Mouse (Mus musculus) hindbrain, postnatal 0 days (tissue): ENCODE results near the gene Sohlh2. TPM values are rescaled to one million over a fixed set of nuclear protein-coding genes. Genes with fewer than 3 reads are reported as not detected.
A peak's percentile ranks its signal among the peaks of the same experiment; 100 is the strongest.
"Not testable (repeated sequence)": the region's sequence is repeated elsewhere in the genome, so short reads cannot be mapped to it uniquely, and the experiment has no call there.

Experiments used
- ATAC-seq: fragments of 200-750 bp; cut with Nextera tagmentation; 2 replicates; pipeline ENCODE4 v1.8.0; 2017; ENCODE audit warnings: mild to moderate bottlenecking, moderate TSS enrichment, moderate library complexity
- DNase-seq: peaks from one replicate; pipeline ENCODE4 v3.0.0-alpha.2; 2015; ENCODE audit warnings: low spot score
- H3K27ac ChIP-seq: fragments of 300-500 bp; sonication (generic); 2 replicates; pipeline ENCODE4 v1.5.1; 2014; ENCODE audit warnings: mild to moderate bottlenecking
- H3K27me3 ChIP-seq: fragments of 300-500 bp; sonication (generic); 2 replicates; pipeline ENCODE4 v1.6.1; 2014; ENCODE audit warnings: low read length, mixed read lengths; ENCODE audit not compliant: insufficient read depth
- H3K36me3 ChIP-seq: fragments of 300-500 bp; sonication (generic); 2 replicates; pipeline ENCODE4 v1.6.1; 2014; ENCODE audit warnings: low read length, mixed read lengths; ENCODE audit not compliant: insufficient read depth
- H3K4me1 ChIP-seq: fragments of 300-500 bp; sonication (generic); 2 replicates; pipeline ENCODE4 v1.6.1; 2014; ENCODE audit warnings: antibody characterized with exemption, low read length, mixed read lengths; ENCODE audit not compliant: insufficient read depth
- H3K4me2 ChIP-seq: fragments of 300-500 bp; sonication (generic); 2 replicates; pipeline ENCODE4 v1.6.1; 2014; ENCODE audit warnings: low read depth, mild to moderate bottlenecking, low read length, moderate library complexity, mixed read lengths
- H3K4me3 ChIP-seq: fragments of 300-500 bp; sonication (generic); 2 replicates; pipeline ENCODE4 v1.5.1; 2014; ENCODE audit warnings: low read length
- H3K9ac ChIP-seq: fragments of 300-500 bp; sonication (generic); replicated peaks from 2 replicates; pipeline ENCODE4 v1.6.1; 2014; ENCODE audit warnings: mild to moderate bottlenecking, low read length, moderate library complexity, mixed read lengths
- H3K9me3 ChIP-seq: fragments of 300-500 bp; sonication (generic); 2 replicates; pipeline ENCODE4 v1.6.1; 2016; ENCODE audit warnings: low read length, mixed read lengths
- CTCF ChIP-seq: IDR thresholded peaks from 2 replicates; pipeline ENCODE4 v1.5.1; 2016; ENCODE audit warnings: antibody characterized with exemption, control low read depth, low read depth
- WGBS: fragments of 180-500 bp; shearing (Covaris S2); extraction: QIAGEN DNeasy Blood & Tissue Kit; methylation state at CpG from one replicate; pipeline ENCODE4 v1.1.7; 2014; 5-methylcytosine and 5-hydroxymethylcytosine counted together
- polyA plus RNA-seq: library from polyadenylated mRNA; unstranded; fragments of >200 nt; fragmentation: Nextera tagmentation; extraction: Ambion mirVana; gene quantifications from 2 replicates; pipeline ENCODE4 v1.2.1, GENCODE M21; 2015
- total RNA-seq: library from RNA; depleted of rRNA; stranded (reverse); fragments of >200 nt; gene quantifications from 2 replicates; pipeline ENCODE4 v1.2.3, GENCODE M21; 2014

Sohlh2 gene
- total and polyA plus RNA-seq, 2 experiments from 2014 or later = 0.08 TPM; not detected in 1

- Histone ChIP-seq H3K4me3 (no peak overlapping the region), H3K27me3 (no peaks in the 10 kb centered on the region), H3K36me3 (no peaks in the 10 kb centered on the region), H3K9me3 (no peaks in the 10 kb centered on the region), H3K4me1 (no peaks in the 10 kb centered on the region), H3K4me2 (no peak overlapping the region), H3K27ac (no peak overlapping the region), H3K9ac (no peak overlapping the region)
- TF ChIP-seq CTCF = peak; percentile 31; the same call in 1 of the 2 replicates
- ATAC-seq (no peak), DNase-seq (no peak)
- WGBS = 70% methylated on average over 3 of the region's 3 CpGs
Observed at GRCm38 (mm10) chr3:55172478-55172877, 9.3 kb upstream of the Sohlh2 start.

GRCm38 (mm10) chr3:55177271-55177670 lies 4.6 kb upstream of the Sohlh2 start:
- TF ChIP-seq CTCF = no peak
- H3K9me3 ChIP-seq = no peaks in the 10 kb centered on the region
- no peak overlapping the region for H3K27ac ChIP-seq
- no peaks in the 10 kb centered on the region for H3K4me1 ChIP-seq
- H3K9ac ChIP-seq = no peak overlapping the region
- 42% methylated on average over 6 of the region's 6 CpGs for WGBS
- DNase-seq (no peak), ATAC-seq (no peak)
- no peak overlapping the region for H3K4me2 ChIP-seq
- no peaks in the 10 kb centered on the region for H3K27me3 ChIP-seq
- no peak overlapping the region for H3K4me3 ChIP-seq
- H3K36me3 ChIP-seq = no peaks in the 10 kb centered on the region

GRCm38 (mm10) chr3:55191668-55192067 lies 9.8 kb downstream of the Sohlh2 start:
- no peak overlapping the region for H3K4me3 ChIP-seq
- no peaks in the 10 kb centered on the region for H3K4me1 ChIP-seq
- no peak overlapping the region for H3K4me2 ChIP-seq
- DNase-seq (no peak), ATAC-seq (no peak)
- H3K27me3 ChIP-seq = no peaks in the 10 kb centered on the region
- H3K27ac ChIP-seq = no peak overlapping the region
- 96% methylated on average over 4 of the region's 4 CpGs for WGBS
- no peaks in the 10 kb centered on the region for H3K9me3 ChIP-seq
- no peak overlapping the region for H3K9ac ChIP-seq
- no peak for TF ChIP-seq CTCF
- H3K36me3 ChIP-seq = no peaks in the 10 kb centered on the region

- Histone ChIP-seq H3K4me3 (no peak overlapping the region), H3K9ac (no peak overlapping the region), H3K4me1 (no peaks in the 10 kb centered on the region), H3K27ac (no peak overlapping the region), H3K27me3 (no peaks in the 10 kb centered on the region), H3K9me3 (no peaks in the 10 kb centered on the region), H3K4me2 (no peak overlapping the region), H3K36me3 (no peaks in the 10 kb centered on the region)
- WGBS = 58% methylated on average over 2 of the region's 2 CpGs
- DNase-seq (no peak), ATAC-seq (no peak)
- TF ChIP-seq CTCF = no peak
Observed at GRCm38 (mm10) chr3:55193351-55193750, 11.5 kb downstream of the Sohlh2 start.

GRCm38 (mm10) chr3:55194792-55195191 lies 13.0 kb downstream of the Sohlh2 start:
- ATAC-seq (no peak), DNase-seq (peak; percentile 19)
- Histone ChIP-seq H3K4me2 (no peak overlapping the region), H3K4me1 (no peaks in the 10 kb centered on the region), H3K27ac (no peak overlapping the region), H3K4me3 (no peak overlapping the region), H3K27me3 (no peaks in the 10 kb centered on the region), H3K9ac (no peak overlapping the region), H3K9me3 (no peaks in the 10 kb centered on the region), H3K36me3 (no peaks in the 10 kb centered on the region)
- no peak for TF ChIP-seq CTCF
- 50% methylated on average over 8 of the region's 8 CpGs for WGBS

GRCm38 (mm10) chr3:55195581-55196327 lies 13.9 kb downstream of the Sohlh2 start:
- no peaks in the 10 kb centered on the region for H3K27me3 ChIP-seq
- no peak overlapping the region for H3K4me2 ChIP-seq
- H3K4me1 ChIP-seq = no peaks in the 10 kb centered on the region
- H3K9ac ChIP-seq = no peak overlapping the region
- DNase-seq (no peak), ATAC-seq (no peak)
- no peak for TF ChIP-seq CTCF
- H3K4me3 ChIP-seq = no peak overlapping the region
- no peaks in the 10 kb centered on the region for H3K9me3 ChIP-seq
- no peak overlapping the region for H3K27ac ChIP-seq
- 72% methylated on average over 5 of the region's 5 CpGs for WGBS
- no peaks in the 10 kb centered on the region for H3K36me3 ChIP-seq

- no peak overlapping the region for H3K27ac ChIP-seq
- DNase-seq = no peak
- H3K9ac ChIP-seq = no peak overlapping the region
- no peaks in the 10 kb centered on the region for H3K27me3 ChIP-seq
- H3K36me3 ChIP-seq = no peaks in the 10 kb centered on the region
- H3K4me2 ChIP-seq = no peak overlapping the region
- WGBS = 67% methylated on average over 2 of the region's 2 CpGs
- ATAC-seq = no peak
- no peak for TF ChIP-seq CTCF
- H3K4me1 ChIP-seq = no peaks in the 10 kb centered on the region
- no peaks in the 10 kb centered on the region for H3K9me3 ChIP-seq
- H3K4me3 ChIP-seq = no peak overlapping the region
Observed at GRCm38 (mm10) chr3:55196328-55196710, 14.5 kb downstream of the Sohlh2 start.

GRCm38 (mm10) chr3:55203621-55204020 lies 21.8 kb downstream of the Sohlh2 start:
- not testable (repeated sequence) for H3K4me2 ChIP-seq, DNase-seq, H3K27ac ChIP-seq, H3K36me3 ChIP-seq, H3K9me3 ChIP-seq, H3K9ac ChIP-seq, ATAC-seq, H3K4me3 ChIP-seq, H3K4me1 ChIP-seq, H3K27me3 ChIP-seq
- 92% methylated on average over 11 of the region's 11 CpGs for WGBS
